Mouse (Mus musculus): ENCODE measurements around the gene Syt11. TPM values are rescaled to one million over a fixed set of nuclear protein-coding genes. Genes with fewer than 3 reads are reported as not detected.
"Not testable (repeated sequence)": the region's sequence is repeated elsewhere in the genome, so short reads cannot be mapped to it uniquely, and the experiment has no call there.

Syt11 gene
- polyA plus RNA-seq, 1 experiment from 2014 or later, result 209 TPM

DNA sequence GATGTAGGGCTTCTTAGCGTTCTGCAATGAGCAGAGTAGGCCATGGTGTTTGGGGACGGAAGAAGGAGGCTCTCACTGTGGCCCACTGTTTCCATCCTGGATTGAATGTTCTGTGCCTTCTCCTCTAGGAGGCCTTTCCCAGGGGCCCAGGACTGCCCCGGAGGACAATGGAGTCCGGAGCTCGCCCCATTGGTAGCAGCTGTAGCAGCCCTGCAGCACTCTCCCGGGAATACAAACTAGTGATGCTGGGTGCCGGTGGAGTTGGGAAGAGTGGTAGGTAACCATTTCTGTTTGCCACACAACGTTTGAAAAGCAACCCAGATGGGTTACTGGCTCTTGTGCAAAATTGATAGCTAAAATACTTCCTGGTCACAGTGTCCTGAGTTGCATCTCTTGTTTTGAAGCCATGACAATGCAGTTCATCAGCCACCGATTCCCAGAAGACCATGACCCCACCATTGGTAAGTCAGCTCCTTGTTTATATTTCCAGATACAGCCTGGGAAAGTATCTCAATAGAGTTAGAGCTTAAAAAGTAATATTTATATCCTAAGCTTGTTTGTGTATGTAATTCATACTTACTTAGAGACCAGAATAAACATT is 57.7 kb downstream of the Syt11 start:
- H3K27ac ChIP-seq, result 0 out of 2 replicates have a peak overlapping the region, but pooled peaks have one; percentile 1
- peak overlapping the region; percentile 72 for H3K4me3 ChIP-seq
- no peaks in the 10 kb centered on the region for H3K9me3 ChIP-seq
- H3K4me2 ChIP-seq (replicated peaks), result peak overlapping the region; percentile 78
- WGBS, result 8% methylated on average over 9 of the region's 9 CpGs
- peak; percentile 63 for ATAC-seq (ENCODE audit: low FRiP score, low read depth)
- H3K36me3 ChIP-seq, result peaks cover 47% of the 10 kb centered on the region
- H3K4me1 ChIP-seq, result peaks cover 4% of the 10 kb centered on the region; the same call in 1 of the 2 replicates
- no peaks in the 10 kb centered on the region for H3K27me3 ChIP-seq (replicated peaks)
- peak overlapping the region; percentile 70 for H3K9ac ChIP-seq

- H3K4me2 ChIP-seq (replicated peaks), result peak within 1 kb of the TSS; percentile 78
- no peaks in the 10 kb centered on the region for H3K9me3 ChIP-seq
- H3K9ac ChIP-seq, result peak within 1 kb of the TSS; percentile 70
- H3K27ac ChIP-seq, result 0 out of 2 replicates have a peak within 1 kb of the TSS, but pooled peaks have one; percentile 1
- ATAC-seq (ENCODE audit: low FRiP score, low read depth), result peak; percentile 95
- H3K4me1 ChIP-seq, result peaks cover 4% of the 10 kb centered on the region; the same call in 1 of the 2 replicates
- peak within 1 kb of the TSS; percentile 72 for H3K4me3 ChIP-seq
- peaks cover 53% of the 10 kb centered on the region for H3K36me3 ChIP-seq
- no peaks in the 10 kb centered on the region for H3K27me3 ChIP-seq (replicated peaks)
- 2% methylated on average over 27 of the region's 27 CpGs for WGBS
These were observed 58.4 kb downstream of the Syt11 start, which contains the start of gene Rit1 for GRCm38 (mm10) chr3:88716399-88717197. Gene Rit1 (plus strand): TSS chr3:88716838.

- 94% methylated on average over 5 of the region's 5 CpGs for WGBS
- H3K9me3 ChIP-seq; H3K4me1 ChIP-seq; H3K9ac ChIP-seq; H3K27me3 ChIP-seq (replicated peaks); H3K4me2 ChIP-seq (replicated peaks); H3K27ac ChIP-seq; H3K4me3 ChIP-seq; ATAC-seq (ENCODE audit: low FRiP score, low read depth): not testable (repeated sequence)
- peaks cover 53% of the 10 kb centered on the region for H3K36me3 ChIP-seq
These were observed 59.2 kb downstream of the Syt11 start for GRCm38 (mm10) chr3:88715716-88716115.

DNA sequence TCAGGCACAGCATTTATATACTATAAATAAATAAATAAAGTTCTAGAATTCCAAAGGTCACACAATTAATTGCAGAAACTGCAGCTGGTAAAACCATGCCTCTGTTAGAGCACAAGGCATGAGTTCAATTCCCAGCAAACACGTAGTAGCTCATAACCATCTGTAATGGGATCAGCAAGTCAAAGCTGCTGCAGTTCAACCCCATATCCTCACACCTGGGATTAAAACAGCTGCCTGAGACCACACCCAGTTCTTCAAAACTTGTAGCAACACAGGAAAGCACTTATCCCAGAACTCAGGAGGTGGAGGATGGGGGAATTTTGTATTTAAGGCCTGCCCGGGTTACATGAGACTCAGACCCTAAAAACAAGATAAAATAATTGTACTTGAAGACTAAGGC is 60.2 kb downstream of the Syt11 start:
- no peaks in the 10 kb centered on the region for H3K27me3 ChIP-seq (replicated peaks)
- peaks cover 54% of the 10 kb centered on the region for H3K36me3 ChIP-seq
- H3K27ac ChIP-seq, result no peak overlapping the region
- no peak overlapping the region for H3K4me3 ChIP-seq
- WGBS, result 81% methylated on average over 2 of the region's 2 CpGs
- H3K9ac ChIP-seq, result no peak overlapping the region
- no peak overlapping the region for H3K4me2 ChIP-seq (replicated peaks)
- no peaks in the 10 kb centered on the region for H3K9me3 ChIP-seq
- peaks cover 4% of the 10 kb centered on the region; the same call in 1 of the 2 replicates for H3K4me1 ChIP-seq
- ATAC-seq (ENCODE audit: low FRiP score, low read depth), result no peak

GRCm38 (mm10) chr3:88713709-88714108 is 61.3 kb downstream of the Syt11 start:
- peaks cover 52% of the 10 kb centered on the region for H3K36me3 ChIP-seq
- no peak overlapping the region for H3K4me2 ChIP-seq (replicated peaks)
- WGBS, result 95% methylated on average over 4 of the region's 4 CpGs
- no peak overlapping the region for H3K4me3 ChIP-seq
- H3K4me1 ChIP-seq, result peaks cover 4% of the 10 kb centered on the region; the same call in 1 of the 2 replicates
- H3K27me3 ChIP-seq (replicated peaks), result no peaks in the 10 kb centered on the region
- no peak overlapping the region for H3K27ac ChIP-seq
- no peak for ATAC-seq (ENCODE audit: low FRiP score, low read depth)
- H3K9ac ChIP-seq, result no peak overlapping the region
- no peaks in the 10 kb centered on the region for H3K9me3 ChIP-seq

- no peak overlapping the region for H3K4me3 ChIP-seq
- no peaks in the 10 kb centered on the region for H3K27me3 ChIP-seq (replicated peaks)
- peaks cover 83% of the 10 kb centered on the region for H3K36me3 ChIP-seq
- 85% methylated on average over 3 of the region's 3 CpGs for WGBS
- H3K9ac ChIP-seq, result no peak overlapping the region
- H3K4me1 ChIP-seq, result no peaks in the 10 kb centered on the region
- H3K27ac ChIP-seq, result no peak overlapping the region
- ATAC-seq (ENCODE audit: low FRiP score, low read depth), result no peak
- H3K9me3 ChIP-seq, result no peaks in the 10 kb centered on the region
- no peak overlapping the region for H3K4me2 ChIP-seq (replicated peaks)
These were observed 73.7 kb downstream of the Syt11 start for GRCm38 (mm10) chr3:88701222-88701621.

- Histone ChIP-seq H3K4me3 (no peak overlapping the region), H3K9me3 (no peaks in the 10 kb centered on the region), H3K36me3 (peaks cover 89% of the 10 kb centered on the region), H3K27me3 (replicated peaks) (no peaks in the 10 kb centered on the region), H3K27ac (no peak overlapping the region), H3K4me2 (replicated peaks) (no peak overlapping the region), H3K4me1 (no peaks in the 10 kb centered on the region), H3K9ac (no peak overlapping the region)
- WGBS, result 95% methylated on average over 3 of the region's 3 CpGs
- no peak for ATAC-seq (ENCODE audit: low FRiP score, low read depth)
These were observed 74.7 kb downstream of the Syt11 start for GRCm38 (mm10) chr3:88700247-88700646.

GRCm38 (mm10) chr3:88698834-88699233 is 76.1 kb downstream of the Syt11 start:
- H3K9ac ChIP-seq, result no peak overlapping the region
- no peaks in the 10 kb centered on the region for H3K4me1 ChIP-seq
- H3K9me3 ChIP-seq, result no peaks in the 10 kb centered on the region
- peaks cover 91% of the 10 kb centered on the region for H3K36me3 ChIP-seq
- 98% methylated on average over 6 of the region's 6 CpGs for WGBS
- H3K4me3 ChIP-seq, result no peak overlapping the region
- no peak for ATAC-seq (ENCODE audit: low FRiP score, low read depth)
- no peaks in the 10 kb centered on the region for H3K27me3 ChIP-seq (replicated peaks)
- no peak overlapping the region for H3K4me2 ChIP-seq (replicated peaks)
- no peak overlapping the region for H3K27ac ChIP-seq

DNA sequence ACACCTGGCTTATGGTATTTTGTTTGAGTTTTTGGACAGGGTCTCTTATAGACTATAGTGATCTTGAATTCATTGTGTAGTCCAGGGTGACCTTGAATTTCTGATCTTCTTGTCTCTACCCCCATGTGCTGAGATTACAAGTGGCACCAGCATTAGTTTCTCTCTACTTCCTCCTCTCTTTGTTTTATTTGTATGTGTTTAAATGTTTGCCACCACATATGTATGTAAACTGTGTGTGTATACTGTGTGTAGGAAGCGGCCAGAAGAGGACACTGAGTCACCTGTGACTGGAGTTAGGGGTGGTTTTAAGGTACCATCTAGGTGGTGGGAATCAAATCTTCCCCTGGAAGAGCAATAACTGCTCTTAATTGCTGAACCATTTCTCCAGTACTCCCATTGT is 76.9 kb downstream of the Syt11 start:
- Histone ChIP-seq H3K36me3 (peaks cover 92% of the 10 kb centered on the region), H3K4me3 (no peak overlapping the region), H3K27ac (no peak overlapping the region), H3K4me2 (replicated peaks) (no peak overlapping the region), H3K9me3 (no peaks in the 10 kb centered on the region), H3K4me1 (no peaks in the 10 kb centered on the region), H3K27me3 (replicated peaks) (no peaks in the 10 kb centered on the region), H3K9ac (no peak overlapping the region)
- WGBS, result 100% methylated on average over 1 of the region's 1 CpGs
- ATAC-seq (ENCODE audit: low FRiP score, low read depth), result no peak

DNA sequence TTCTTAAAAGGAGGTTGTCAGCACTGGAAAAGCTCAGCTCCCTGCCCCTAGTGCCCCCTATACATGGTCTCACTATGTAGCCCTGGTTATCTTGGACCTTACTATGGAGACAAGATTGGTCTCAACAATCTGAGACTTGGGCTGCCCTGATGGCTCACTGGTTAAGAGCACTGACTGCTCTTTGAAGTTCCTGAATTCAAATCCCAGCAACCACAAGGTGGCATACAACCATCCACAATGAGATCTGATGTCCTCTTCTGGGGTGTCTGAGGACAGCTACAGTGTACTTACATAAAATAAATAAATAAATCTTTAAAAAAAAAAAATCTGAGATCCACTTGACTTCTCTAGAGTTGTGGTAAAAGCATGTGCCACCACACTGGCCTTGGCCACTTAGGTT is 79.4 kb downstream of the Syt11 start:
- ATAC-seq (ENCODE audit: low FRiP score, low read depth), result no peak
- Histone ChIP-seq H3K4me1 (no peaks in the 10 kb centered on the region), H3K4me2 (replicated peaks) (no peak overlapping the region), H3K27ac (no peak overlapping the region), H3K4me3 (no peak overlapping the region), H3K36me3 (peaks cover 94% of the 10 kb centered on the region), H3K9me3 (no peaks in the 10 kb centered on the region), H3K9ac (no peak overlapping the region), H3K27me3 (replicated peaks) (no peaks in the 10 kb centered on the region)

Measured in neural tube, embryonic 12.5 days (tissue).